Mouse (Mus musculus): ENCODE results near the gene Josd2. TPM values are rescaled to one million over a fixed set of nuclear protein-coding genes. Genes with fewer than 3 reads are reported as not detected.

The Josd2 gene
- polyA plus RNA-seq, 1 experiment = 99.2 TPM

DNA sequence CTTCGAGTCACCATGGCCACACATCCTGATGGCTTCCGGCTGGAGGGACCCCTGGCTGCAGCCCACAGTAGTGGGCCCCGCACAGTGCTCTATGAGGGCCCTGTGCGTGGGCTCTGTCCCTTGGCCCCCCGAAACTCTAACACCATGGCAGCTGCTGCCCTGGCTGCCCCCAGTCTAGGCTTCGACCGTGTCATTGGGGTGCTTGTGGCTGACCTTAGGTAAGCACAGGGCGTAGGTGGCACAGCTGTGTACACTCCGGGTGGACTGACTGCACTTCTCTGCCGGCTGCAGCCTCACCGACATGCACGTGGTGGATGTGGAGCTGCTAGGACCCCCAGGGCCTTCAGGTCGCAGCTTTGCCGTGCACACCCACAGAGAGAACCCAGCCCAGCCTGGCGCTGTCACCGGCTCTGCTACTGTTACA lies 880 bp upstream of the Josd2 start:
- Histone ChIP-seq H3K4me1 (ENCODE audit: control insufficient read depth, insufficient read depth, insufficient read length, low read length) (peaks cover 12% of the 10 kb centered on the region), H3K36me3 (ENCODE audit: control insufficient read depth, insufficient read depth, low read length) (no peaks in the 10 kb centered on the region; the same call in 1 of the 2 replicates), H3K27me3 (ENCODE audit: control insufficient read depth, insufficient read depth, low read length) (peaks cover 17% of the 10 kb centered on the region), H3K27ac (ENCODE audit: insufficient read depth, low read depth, low read length) (no peak overlapping the region), H3K4me3 (ENCODE audit: low read depth, low read length) (no peak overlapping the region)
- no peak for TF ChIP-seq POLR2A (IDR thresholded peaks at IDR 0.05; ENCODE audit: low read depth, low read length)
- TF ChIP-seq CTCF (IDR thresholded peaks at IDR 0.05; ENCODE audit: extremely low read depth, insufficient read length, insufficient replicate concordance, low read depth, low read length) = no peak
- WGBS = 86% methylated on average over 16 of the region's 16 CpGs

DNA sequence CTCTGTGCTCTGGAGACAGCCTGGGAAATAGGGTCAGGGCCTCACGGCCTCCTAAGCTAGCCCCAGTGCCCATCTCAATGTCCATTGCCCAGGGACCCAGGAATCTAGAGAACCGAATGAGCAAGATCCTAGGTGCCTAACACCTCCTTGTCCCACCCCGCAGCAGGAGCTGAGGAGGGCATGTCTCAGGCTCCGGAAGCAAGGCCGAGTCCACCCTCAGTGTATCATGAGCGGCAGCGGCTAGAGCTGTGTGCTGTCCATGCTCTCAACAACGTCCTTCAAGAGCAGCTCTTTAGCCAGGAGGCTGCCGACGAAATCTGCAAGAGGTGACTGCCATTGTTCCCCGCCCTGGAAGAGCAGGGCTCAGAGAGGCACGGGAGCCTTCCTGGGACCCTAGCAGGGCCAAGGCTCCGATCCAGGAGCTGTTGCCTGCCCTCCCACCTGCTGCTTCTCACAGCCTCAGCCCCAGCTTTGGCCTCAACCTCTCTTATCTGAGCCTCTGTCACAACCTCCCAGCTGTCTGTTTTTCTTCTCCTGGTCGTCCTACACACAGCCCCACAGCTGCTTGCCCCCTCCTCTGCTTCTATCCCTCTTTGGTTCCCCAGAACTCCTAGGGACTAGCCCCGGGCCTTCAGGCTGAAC lies 985 bp downstream of the Josd2 start:
- H3K36me3 ChIP-seq (ENCODE audit: control insufficient read depth, insufficient read depth, low read length) = no peaks in the 10 kb centered on the region; the same call in 1 of the 2 replicates
- H3K27ac ChIP-seq (ENCODE audit: insufficient read depth, low read depth, low read length) = no peak overlapping the region
- H3K4me1 ChIP-seq (ENCODE audit: control insufficient read depth, insufficient read depth, insufficient read length, low read length) = peaks cover 15% of the 10 kb centered on the region
- WGBS = 63% methylated on average over 15 of the region's 15 CpGs
- peak overlapping the region; percentile 81 for H3K4me3 ChIP-seq (ENCODE audit: low read depth, low read length)
- TF ChIP-seq CTCF (IDR thresholded peaks at IDR 0.05; ENCODE audit: extremely low read depth, insufficient read length, insufficient replicate concordance, low read depth, low read length) = no peak
- TF ChIP-seq POLR2A (IDR thresholded peaks at IDR 0.05; ENCODE audit: low read depth, low read length) = no peak
- no peaks in the 10 kb centered on the region; the same call in 1 of the 2 replicates for H3K27me3 ChIP-seq (ENCODE audit: control insufficient read depth, insufficient read depth, low read length)

DNA sequence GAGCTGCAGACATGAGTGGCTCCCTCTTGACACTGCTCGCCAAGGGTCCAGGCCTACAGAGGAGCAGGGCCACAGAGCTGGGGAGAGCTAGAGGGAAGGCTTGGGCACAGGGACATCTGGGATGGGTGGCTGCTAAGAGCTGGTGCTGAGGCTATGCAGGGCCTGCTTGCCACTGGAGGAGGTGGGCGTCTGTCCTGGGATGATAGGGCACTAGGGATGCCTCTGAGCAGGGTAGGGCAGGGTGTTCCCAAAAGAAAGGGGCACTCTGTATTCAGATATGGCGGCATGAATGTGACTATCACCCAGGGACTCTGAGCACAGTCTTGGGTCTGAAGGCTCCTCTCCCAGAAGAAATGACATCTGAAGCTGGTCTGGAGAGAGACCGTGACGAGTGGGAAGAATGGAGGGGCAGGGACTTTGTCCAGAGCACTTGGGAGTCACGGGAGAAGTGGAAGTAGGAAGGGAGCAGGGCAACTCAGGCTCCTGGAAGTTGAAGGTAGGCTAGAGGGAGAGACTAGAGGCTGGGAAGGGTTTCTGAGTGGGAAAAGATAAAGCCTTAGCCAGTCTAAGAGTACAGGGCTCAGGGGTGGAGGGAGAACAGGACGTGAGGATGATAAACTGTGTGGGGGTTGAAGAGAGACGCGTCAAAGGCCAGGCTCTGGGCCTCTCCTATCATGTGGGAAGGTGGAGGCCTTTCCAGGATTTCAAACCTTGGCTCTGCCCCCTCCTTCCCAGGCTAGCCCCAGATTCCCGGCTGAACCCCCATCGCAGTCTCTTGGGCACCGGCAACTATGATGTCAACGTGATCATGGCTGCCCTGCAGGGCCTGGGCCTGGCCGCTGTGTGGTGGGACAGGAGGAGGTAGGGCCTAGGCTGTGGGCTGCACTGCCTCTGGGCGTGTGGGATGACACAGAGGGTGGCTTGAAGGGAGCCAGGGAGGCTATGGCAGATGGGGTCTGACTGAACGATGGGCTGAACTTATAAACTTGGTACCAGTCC lies 2.2 kb downstream of the Josd2 start:
- Histone ChIP-seq H3K27me3 (ENCODE audit: control insufficient read depth, insufficient read depth, low read length) (no peaks in the 10 kb centered on the region), H3K4me3 (ENCODE audit: low read depth, low read length) (no peak overlapping the region), H3K27ac (ENCODE audit: insufficient read depth, low read depth, low read length) (no peak overlapping the region), H3K4me1 (ENCODE audit: control insufficient read depth, insufficient read depth, insufficient read length, low read length) (peaks cover 15% of the 10 kb centered on the region), H3K36me3 (ENCODE audit: control insufficient read depth, insufficient read depth, low read length) (no peaks in the 10 kb centered on the region; the same call in 1 of the 2 replicates)
- TF ChIP-seq CTCF (IDR thresholded peaks at IDR 0.05; ENCODE audit: extremely low read depth, insufficient read length, insufficient replicate concordance, low read depth, low read length) = no peak
- no peak for TF ChIP-seq POLR2A (IDR thresholded peaks at IDR 0.05; ENCODE audit: low read depth, low read length)
- WGBS = 91% methylated on average over 16 of the region's 16 CpGs

DNA sequence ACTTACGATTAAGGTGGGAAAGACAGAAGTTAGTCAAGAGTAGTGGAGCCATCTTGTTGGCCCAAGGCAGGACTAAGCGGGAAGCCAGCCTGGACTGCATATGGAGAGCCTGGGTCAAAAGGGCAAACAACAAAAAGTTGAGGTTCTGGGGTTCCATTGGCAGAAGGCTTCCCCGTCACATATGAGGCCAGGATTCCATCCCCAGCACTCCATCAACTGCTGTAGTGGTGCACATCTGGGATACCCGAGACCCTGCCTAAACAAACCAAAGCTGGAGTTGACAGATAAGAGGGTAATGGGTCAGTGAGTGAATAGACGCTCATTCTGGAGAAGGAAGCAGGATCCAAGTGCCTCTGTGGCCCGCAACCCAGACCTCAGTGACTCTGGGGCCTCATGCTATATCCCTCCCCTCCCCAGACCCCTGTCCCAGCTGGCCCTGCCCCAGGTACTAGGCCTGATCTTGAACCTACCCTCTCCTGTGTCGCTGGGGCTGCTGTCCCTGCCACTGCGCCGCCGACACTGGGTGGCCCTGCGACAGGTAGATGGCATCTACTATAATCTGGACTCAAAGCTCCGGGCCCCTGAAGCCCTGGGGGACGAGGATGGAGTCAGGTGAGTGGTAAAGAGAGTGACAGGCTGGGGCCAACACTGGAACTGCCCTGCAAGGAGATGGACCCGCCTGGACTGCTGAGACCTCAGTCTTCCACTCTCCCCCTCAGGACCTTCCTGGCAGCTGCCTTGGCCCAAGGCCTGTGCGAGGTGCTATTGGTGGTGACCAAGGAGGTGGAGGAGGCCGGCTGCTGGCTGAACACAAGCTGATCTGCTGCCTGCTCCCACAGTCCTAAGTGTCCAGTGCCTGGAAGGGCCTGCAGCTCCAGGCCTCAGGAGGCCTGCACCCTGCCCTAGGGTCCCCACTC lies 3.2 kb downstream of the Josd2 start:
- TF ChIP-seq CTCF (IDR thresholded peaks at IDR 0.05; ENCODE audit: extremely low read depth, insufficient read length, insufficient replicate concordance, low read depth, low read length) (no peak), POLR2A (IDR thresholded peaks at IDR 0.05; ENCODE audit: low read depth, low read length) (no peak)
- WGBS = 90% methylated on average over 16 of the region's 16 CpGs
- peaks cover 13% of the 10 kb centered on the region for H3K4me1 ChIP-seq (ENCODE audit: control insufficient read depth, insufficient read depth, insufficient read length, low read length)
- no peak overlapping the region for H3K4me3 ChIP-seq (ENCODE audit: low read depth, low read length)
- H3K27ac ChIP-seq (ENCODE audit: insufficient read depth, low read depth, low read length) = no peak overlapping the region
- no peaks in the 10 kb centered on the region for H3K27me3 ChIP-seq (ENCODE audit: control insufficient read depth, insufficient read depth, low read length)
- no peaks in the 10 kb centered on the region; the same call in 1 of the 2 replicates for H3K36me3 ChIP-seq (ENCODE audit: control insufficient read depth, insufficient read depth, low read length)

DNA sequence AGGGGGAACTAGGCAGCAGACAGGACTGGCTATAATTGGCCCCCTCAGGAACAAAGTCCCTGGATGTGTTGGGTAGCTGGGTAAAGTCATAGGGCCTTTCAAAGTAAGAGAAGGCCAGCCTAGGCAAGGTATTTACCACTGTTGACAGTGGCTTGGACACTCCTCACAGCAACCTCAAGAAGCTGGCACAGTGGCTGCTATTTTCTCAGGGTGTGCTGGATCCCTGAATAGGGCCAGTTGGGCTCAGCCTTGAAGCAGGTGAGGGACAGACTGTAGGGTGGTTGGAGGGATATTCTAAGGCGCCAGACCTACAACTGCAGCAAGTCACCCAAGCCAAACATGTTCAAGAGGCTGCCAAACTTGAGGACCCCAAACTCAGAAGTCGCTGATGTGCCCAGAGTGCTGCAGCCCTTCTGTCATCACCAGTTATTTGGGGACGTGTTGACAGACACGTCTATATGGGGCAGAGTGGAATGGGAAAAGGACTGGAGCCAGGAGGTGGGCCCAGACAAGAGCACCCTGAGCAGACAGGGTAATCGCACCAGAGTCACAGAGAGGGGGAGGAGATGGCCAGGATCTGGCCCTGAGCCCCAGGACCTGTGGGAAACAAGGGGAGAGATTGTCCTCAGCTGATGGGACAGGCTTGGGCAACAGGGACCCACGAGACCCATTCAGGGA lies 4.2 kb downstream of the Josd2 start:
- H3K4me3 ChIP-seq (ENCODE audit: low read depth, low read length) = no peak overlapping the region
- H3K36me3 ChIP-seq (ENCODE audit: control insufficient read depth, insufficient read depth, low read length) = no peaks in the 10 kb centered on the region; the same call in 1 of the 2 replicates
- H3K4me1 ChIP-seq (ENCODE audit: control insufficient read depth, insufficient read depth, insufficient read length, low read length) = peaks cover 13% of the 10 kb centered on the region
- no peak overlapping the region for H3K27ac ChIP-seq (ENCODE audit: insufficient read depth, low read depth, low read length)
- 45% methylated on average over 6 of the region's 6 CpGs for WGBS
- H3K27me3 ChIP-seq (ENCODE audit: control insufficient read depth, insufficient read depth, low read length) = no peaks in the 10 kb centered on the region
- TF ChIP-seq CTCF (IDR thresholded peaks at IDR 0.05; ENCODE audit: extremely low read depth, insufficient read length, insufficient replicate concordance, low read depth, low read length) (no peak), POLR2A (IDR thresholded peaks at IDR 0.05; ENCODE audit: low read depth, low read length) (no peak)

- WGBS = 29% methylated on average over 1 of the region's 1 CpGs
- H3K36me3 ChIP-seq (ENCODE audit: control insufficient read depth, insufficient read depth, low read length) = no peaks in the 10 kb centered on the region; the same call in 1 of the 2 replicates
- no peaks in the 10 kb centered on the region for H3K27me3 ChIP-seq (ENCODE audit: control insufficient read depth, insufficient read depth, low read length)
- no peak overlapping the region for H3K4me3 ChIP-seq (ENCODE audit: low read depth, low read length)
- TF ChIP-seq POLR2A (IDR thresholded peaks at IDR 0.05; ENCODE audit: low read depth, low read length) (no peak), CTCF (IDR thresholded peaks at IDR 0.05; ENCODE audit: extremely low read depth, insufficient read length, insufficient replicate concordance, low read depth, low read length) (no peak)
- H3K27ac ChIP-seq (ENCODE audit: insufficient read depth, low read depth, low read length) = no peak overlapping the region
- H3K4me1 ChIP-seq (ENCODE audit: control insufficient read depth, insufficient read depth, insufficient read length, low read length) = peaks cover 11% of the 10 kb centered on the region
These were observed 4.7 kb downstream of the Josd2 start for GRCm38 (mm10) chr7:44472558-44472885.
